Mouse (Mus musculus) MN1 (cell line): ENCODE measurements at regions not wholly inside any gene's neighbourhood (a gene's known extent, or its start where the extent isn't known, plus 50 kb on each side); places are given as distances from the start of the nearest gene placed in this dataset.

Source experiments
- DNase-seq: peaks from one replicate; pipeline ENCODE4 v3.0.0-alpha.2; 2016; ENCODE audit warnings: low spot score

DNA sequence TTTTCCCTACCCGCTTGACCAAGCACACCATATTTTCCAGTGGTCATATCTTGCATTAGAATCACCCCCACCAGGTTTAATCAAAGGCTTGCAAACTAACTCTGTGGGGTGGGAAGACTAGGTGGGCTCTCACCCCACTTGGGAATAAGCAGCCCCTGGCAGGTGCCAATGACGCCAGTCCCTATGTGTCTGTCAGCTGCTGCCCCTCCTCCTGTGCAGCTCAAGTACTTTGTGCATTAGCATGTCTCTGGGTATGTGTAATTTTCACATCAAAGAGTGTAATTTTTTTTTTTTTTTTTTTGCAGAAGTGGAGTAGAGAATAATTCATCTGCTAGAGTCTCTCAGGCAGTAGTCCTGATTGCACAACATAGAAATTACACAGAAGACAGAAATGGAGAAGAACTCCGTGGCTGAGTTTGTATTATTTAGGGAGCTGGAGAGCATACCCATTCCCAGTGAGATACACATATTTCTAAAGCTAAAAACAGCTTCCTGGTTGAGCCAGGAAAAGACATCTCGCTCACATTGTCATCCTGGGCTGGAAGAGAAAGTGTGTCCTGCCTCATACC lies 186.6 kb downstream of the Rybp start:
- no peak for DNase-seq

- DNase-seq: no peak
Observed at GRCm38 (mm10) chr6:100096393-100097125, 190.7 kb downstream of the Rybp start.

DNA sequence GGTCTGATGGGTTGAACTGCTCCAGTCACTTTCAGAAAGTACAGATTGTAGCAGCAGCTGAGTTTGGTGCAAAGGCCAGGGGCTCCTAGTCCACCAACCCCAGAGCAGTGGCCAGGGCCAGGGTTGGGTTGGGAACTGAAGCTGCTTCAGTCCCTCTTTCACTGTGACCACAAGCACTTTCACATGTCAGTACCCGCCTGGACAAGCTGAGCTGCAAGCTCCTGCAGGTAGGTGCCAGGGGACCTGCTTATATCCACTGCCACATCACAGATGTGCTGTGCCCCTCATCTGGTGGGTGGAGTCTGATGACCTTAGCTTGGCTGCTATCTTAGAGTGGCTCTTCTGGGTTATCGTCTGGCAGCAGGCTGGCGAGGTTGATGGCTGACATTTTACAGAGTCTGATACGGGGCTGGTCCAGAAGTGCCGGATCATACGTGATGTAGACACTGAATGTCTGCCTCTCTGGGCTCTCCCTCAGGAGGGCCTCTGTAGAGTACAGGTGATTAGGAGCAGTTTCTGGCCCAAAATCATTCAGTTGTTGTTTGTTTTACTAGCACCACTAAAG lies 192.6 kb downstream of the Rybp start:
- DNase-seq: no peak

- DNase-seq: peak; percentile 91
Observed at GRCm38 (mm10) chr6:100092870-100093269, 194.4 kb downstream of the Rybp start.

DNA sequence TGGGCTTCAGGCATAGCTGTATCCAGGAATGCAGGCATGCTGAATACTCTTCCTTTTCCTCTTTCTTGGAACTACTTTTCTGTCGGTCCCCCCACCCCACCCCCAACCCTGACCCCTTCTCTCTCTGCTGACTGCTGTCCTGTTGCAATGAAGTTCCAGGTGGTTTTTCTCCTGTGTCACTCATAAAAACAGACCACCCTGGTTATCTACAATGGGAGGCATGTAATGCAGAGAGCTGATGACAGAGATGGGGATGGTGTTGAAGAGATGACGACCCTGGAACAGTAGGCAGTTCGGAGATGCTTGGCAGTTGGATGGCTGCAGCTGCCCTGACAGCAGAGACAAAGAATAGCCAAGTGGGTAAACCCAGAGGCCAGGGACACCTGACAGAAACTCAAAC lies 195.5 kb downstream of the Rybp start:
- no peak for DNase-seq

DNA sequence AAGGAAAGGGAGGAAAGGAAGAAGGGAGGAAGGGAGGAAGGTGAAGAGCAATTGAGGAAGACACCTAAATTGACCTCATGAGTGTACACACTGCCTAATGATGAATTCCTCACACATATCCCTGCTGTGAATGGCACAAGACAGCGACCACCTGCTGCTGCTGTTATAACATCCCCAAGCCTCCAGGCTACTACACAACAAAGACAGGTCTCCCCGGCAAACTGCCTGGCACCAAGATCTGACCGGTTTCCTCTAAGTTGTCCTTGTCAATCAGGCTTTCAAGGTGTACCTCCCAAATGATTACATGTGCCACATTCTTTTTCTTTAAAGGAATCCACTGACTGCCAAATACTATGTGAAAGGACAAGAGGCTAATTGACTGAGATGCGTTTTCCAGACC lies 198.7 kb downstream of the Rybp start:
- DNase-seq: no peak

DNA sequence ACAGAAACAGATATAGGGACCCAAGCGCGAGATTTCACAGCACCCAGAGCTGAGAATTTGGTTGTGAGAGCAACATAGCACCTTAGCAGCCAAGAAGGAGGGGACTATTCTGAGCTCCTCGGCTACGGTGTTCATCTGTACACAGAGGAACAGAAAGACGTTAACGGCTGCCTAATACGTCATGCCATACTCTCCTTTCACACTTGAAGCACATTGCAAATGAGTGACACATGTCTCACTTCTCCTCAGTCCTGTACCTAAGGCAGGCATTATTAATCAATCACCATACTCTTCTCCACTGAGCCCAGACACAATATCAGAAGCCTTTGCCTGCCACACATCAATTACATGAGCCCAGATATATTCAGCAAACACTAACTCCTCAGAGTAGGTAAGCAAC lies 200.5 kb downstream of the Rybp start:
- no peak for DNase-seq

GRCm38 (mm10) chr6:100085981-100086380 lies 201.3 kb downstream of the Rybp start:
- DNase-seq: no peak

DNA sequence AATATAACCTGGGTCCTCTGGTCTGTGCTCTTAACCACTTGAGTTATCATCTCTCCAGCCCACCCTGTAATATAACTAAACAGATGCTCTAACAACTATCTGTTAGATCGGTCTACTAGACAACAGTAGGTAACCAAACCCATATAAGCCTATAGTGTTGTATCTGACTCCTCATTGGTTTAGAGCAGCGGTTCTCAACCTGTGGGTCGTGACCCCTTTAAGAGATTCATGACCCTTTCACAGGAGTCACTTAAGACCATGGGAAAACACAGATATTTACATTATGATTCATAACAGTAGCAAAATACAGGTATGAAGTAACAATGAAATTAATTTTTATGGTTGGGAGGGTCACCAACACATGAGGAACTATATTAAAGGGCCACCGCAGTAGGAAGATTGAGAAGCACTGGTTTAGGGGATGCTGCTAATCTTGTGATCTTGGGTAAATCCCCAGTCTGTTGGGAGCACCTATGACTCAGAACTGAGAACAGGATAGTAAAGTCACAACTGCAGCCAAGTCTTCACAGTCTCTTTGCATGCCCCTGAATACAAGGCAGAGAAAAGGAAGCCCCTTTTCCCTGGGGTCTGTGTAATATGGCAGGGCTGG lies 203.3 kb downstream of the Rybp start:
- DNase-seq: no peak

GRCm38 (mm10) chr6:100083127-100083526 lies 204.2 kb downstream of the Rybp start:
- no peak for DNase-seq

DNA sequence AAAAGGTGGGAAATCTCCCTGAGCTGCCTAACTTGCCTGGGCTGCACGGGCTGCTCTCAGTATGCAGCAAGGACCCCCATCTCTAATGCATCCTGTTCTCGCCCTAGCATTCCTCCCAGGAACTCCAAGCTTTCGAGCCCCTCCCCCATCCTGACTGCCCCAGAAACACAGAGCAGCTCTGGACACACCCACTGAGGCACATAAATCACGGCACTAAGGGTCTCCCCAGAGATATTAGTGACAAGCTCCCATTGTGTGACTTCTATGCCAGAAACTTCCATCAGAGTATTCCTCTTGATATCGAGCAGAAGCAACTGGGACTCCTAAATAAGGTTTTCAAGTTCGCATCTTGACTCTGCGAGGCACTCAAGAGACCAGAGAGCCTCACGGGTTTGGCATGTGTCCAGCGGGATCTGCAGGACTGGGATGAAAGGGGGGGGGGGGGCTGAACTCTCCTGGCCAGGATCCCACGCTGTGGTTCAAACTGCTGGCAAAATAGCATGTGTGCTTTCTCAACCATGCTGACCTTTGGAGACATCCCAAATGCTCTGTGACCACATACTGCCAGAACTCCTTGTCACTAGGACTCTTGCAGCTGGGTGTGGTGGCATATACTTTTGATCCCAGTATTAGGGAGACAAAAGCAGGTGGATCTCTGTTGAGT lies 212.5 kb downstream of the Rybp start:
- DNase-seq: peak; percentile 93

DNA sequence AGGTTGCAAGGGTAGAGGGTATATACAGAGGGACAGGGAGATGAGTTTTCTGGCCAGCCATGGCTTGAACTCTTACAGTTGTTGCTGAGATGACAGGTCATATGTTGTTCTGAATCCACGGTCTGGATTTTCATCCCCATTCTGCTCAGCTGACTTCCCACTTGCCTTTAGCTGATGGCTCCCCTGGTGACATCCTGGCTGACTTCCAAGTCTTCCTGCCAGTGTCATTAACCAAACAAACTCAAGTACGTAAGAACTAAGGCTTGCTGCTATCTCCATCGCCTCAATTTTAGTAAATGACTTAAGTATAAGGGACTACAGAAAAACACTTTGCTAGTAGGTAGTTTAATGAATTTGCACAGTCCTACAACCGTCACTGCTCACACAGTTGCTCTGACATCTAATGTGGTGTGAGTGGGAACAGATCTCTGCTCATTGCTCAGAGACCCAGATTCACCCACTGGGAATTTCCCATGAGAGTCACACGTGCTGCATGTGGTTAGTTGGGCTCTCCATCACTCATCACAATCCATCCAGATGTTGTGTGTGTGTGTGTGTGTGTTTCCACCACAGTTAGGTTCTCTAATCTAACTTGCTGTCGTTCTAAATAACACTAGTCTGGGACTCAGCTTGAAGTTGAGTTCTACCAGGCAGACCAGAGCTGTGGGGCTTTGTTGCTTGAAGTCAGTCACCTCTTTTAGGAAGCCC lies 214.9 kb downstream of the Rybp start:
- peak; percentile 67 for DNase-seq

- DNase-seq: no peak
Observed at GRCm38 (mm10) chr6:100069151-100069550, 218.1 kb downstream of the Rybp start.

GRCm38 (mm10) chr6:100067273-100067672 lies 220.0 kb downstream of the Rybp start:
- DNase-seq: no peak

DNA sequence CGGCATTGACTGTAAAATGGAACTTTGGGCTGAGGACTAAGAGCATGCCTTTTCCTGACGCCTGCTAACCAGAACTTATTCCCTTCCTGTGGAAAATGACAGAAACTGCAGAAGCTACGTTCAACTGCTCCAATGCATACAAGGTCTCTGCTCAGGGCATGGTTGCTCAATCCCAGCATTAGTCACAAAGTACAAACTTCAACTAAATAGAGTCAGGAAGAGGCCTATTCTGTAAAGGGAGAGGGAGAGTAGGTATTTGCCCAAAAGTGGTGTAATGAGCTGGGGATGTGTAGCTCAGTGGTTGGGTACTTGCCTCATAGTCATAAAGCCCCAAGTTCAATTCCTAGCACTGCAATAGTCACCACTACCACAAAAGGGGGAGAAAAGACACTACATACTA lies 221.7 kb downstream of the Rybp start:
- no peak for DNase-seq

- DNase-seq: no peak
Observed at GRCm38 (mm10) chr6:100062961-100063360, 224.3 kb downstream of the Rybp start.

DNA sequence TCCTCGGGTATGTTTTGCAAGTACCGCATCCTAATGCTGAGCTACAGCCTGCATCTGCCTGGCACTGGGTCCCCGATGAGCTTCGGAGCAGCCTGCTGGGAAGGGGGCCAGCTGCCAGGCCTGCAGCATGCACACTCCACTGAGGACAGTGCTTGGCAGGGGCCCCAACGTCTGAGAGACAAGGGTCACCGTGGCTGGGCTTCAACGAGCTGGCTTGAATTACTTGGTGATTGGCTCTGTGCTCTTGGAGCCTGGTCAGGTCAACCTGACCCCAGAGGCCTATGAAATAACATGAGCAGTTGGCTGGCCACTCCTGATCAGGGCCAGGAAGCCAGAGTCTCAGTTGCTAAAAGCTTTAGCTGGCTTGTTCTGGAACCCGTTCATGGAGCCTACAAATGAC lies 227.5 kb downstream of the Rybp start:
- peak; percentile 66 for DNase-seq

DNA sequence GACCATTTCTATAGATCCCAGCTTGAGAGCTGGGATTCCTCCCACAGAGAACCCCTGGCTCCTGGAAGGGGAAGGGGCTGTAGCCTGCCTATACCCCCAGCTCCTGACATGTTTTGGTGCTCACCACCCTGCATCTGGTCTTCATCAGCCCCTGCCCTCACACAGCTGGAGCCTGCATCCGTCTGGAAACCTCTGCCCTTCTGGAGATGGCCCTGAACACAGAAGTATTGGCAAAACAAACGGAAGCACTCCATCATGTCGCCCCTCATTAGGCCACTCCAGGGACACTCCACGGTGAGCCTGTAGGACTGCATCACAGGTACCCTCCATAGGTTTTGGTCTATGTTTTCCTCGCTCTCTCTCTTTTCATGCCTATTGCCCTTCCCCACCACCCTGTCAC lies 231.3 kb downstream of the Rybp start:
- DNase-seq: no peak

DNA sequence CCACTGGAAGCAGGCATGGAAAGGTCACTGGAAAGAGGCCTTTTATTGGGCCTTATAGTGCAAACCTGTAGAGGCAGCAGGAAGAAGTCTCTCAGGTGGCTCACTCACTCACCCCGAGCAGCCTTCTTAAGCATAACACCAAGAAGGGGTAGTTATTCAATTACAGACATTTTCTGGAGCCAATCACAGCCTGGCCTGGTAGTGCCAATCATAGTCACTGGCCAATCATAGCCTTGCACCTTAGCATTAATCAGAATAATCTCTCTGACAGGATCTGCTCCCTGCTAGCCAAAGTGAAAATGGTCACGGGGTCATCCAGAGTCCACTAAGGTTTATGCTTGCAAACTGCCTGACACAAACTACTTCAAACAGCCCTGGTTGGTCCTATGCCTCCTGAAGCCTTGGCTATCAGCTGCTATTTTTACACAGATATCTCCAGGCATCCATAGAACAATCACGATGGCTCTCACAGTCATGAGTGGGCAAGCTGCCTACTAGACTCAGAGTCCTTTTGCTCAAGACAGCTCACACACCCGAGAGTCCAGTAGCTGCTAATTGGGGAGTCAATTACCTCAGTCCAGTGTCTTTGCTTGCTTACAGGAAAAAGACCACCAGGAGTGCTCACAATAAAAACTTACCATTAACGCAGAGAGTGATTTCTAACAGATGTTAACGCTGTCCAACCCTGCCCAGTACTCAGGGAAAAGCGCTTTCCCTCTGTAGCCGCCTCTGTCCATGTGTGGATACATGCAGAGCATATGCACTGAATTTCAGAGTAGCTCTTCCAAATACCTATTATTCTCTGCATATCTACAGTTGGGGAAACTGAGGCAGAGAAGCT lies 234.1 kb downstream of the Rybp start:
- peak; percentile 44 for DNase-seq

GRCm38 (mm10) chr6:100052406-100052805 lies 234.9 kb downstream of the Rybp start:
- DNase-seq: no peak

- DNase-seq: no peak
Observed at GRCm38 (mm10) chr6:100049036-100049435, 238.2 kb downstream of the Rybp start.
